Mouse (Mus musculus): ENCODE measurements around the gene Larp6.

- TF ChIP-seq POLR2A (IDR thresholded peaks at IDR 0.05; ENCODE audit: borderline replicate concordance, low read depth, low read length) (no peak), CTCF (IDR thresholded peaks at IDR 0.05; ENCODE audit: low read depth, low read length) (no peak)
These were observed 56.9 kb downstream of the Larp6 start for GRCm38 (mm10) chr9:60769711-60770111.

Data from bone marrow macrophage, adult 2 months (primary cell).